Mouse (Mus musculus): ENCODE results near the gene Spint2.

- TF ChIP-seq POLR2A (IDR thresholded peaks at IDR 0.05; ENCODE audit: extremely low read depth, insufficient read depth, low read length) (no peak), CTCF (IDR thresholded peaks at IDR 0.05; ENCODE audit: extremely low read depth, insufficient read depth, low read length) (no peak)
Measured at GRCm38 (mm10) chr7:29281201-29282073, at the start of gene Spint2.

Data from cortical plate, adult 2 months (tissue).